ENCODE assay signal across 10 mouse cellular contexts in the genomic region with DNA sequence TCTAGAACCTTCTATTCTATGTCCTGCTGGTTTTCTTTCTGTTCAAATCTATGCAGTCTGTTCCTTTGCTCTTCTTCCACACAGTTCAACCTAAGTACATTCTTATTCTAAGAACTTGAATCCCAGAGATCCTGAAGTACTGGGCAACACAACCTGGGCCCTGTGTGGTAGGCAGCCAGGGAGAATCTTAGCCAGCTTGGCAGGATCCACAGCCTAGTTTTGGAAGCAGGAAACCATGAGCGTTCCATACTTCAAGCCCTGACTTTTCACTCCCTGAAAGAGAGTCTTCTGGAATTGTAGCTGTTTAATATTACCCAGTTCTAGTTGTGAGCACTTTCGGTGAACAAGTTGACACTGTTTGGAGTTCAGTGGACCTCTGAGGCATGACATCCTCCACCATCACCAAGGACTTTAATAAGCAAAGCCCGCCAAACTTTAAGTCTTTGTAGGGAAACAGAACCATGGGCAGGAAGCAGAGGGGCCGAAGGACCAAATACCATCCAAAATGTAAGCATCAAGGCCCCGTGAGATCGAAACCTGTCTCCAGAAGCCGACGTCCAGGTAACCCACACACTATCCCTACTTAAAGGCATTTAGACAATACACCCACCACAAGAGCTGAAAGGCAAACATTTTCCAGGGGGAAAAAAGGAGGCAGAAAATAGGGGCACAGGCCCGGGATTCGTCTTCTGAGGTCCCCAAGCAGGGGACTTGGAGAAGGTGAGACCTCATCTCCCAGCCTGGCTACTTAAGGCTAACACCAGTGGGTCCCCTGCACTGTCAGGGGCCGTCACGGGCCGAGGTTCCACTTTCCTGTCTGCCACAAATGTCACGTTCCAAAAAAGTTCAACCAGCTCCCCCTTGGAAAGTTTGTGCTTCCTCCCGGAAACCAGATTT. TPM values are rescaled to one million over a fixed set of nuclear protein-coding genes. Genes with fewer than 3 reads are reported as not detected.
DNase-seq lines count a peak whose midpoint lies in the region; ATAC-seq lines count a peak whose summit lies in the region.
"Had no signal": no experiment of that assay in that cellular context is flagged by ENCODE, and none has a peak within 500 bp of the region (broad histone marks: within the 10 kb centered on the region; RNA-seq: fewer than 3 reads in every experiment).

No protein-coding gene starts in this region.

- no peaks in the 10 kb centered on the region for H3K36me3 ChIP-seq in hindbrain, embryonic 15.5 days

- 10% methylated on average over 15 of the region's 15 CpGs for WGBS in hindbrain, embryonic 15.5 days

- peak overlapping the region; percentile 65 for H3K4me3 ChIP-seq in hindbrain, embryonic 15.5 days

- no peaks in the 10 kb centered on the region for H3K9me3 ChIP-seq in hindbrain, embryonic 15.5 days

- H3K27me3 ChIP-seq in hindbrain, embryonic 15.5 days: no peaks in the 10 kb centered on the region
- H3K27me3 ChIP-seq: CH12.LX had no signal

- H3K4me1 ChIP-seq in hindbrain, embryonic 15.5 days (replicated peaks): peaks cover 47% of the 10 kb centered on the region

- peak overlapping the region; percentile 80 for H3K9ac ChIP-seq in hindbrain, embryonic 15.5 days

- peak; percentile 58 for DNase-seq in gastrocnemius, adult 18-20 months (ENCODE audit: low spot score)
- no peak for DNase-seq in gastrocnemius, postnatal 25 days
- DNase-seq in embryo, embryonic 10.5 days (ENCODE audit: low spot score): peak; percentile 59
- peak; percentile 50 for DNase-seq in lung, postnatal 25 days (ENCODE audit: low spot score)
- no peak for DNase-seq in frontal cortex, postnatal 14 days (ENCODE audit: low spot score in 2 of 2)
- DNase-seq in layer of hippocampus, adult 9-10 months (ENCODE audit: low spot score): no peak
- no peak for DNase-seq in thymus, postnatal 0 days (ENCODE audit: low spot score)

- H3K4me2 ChIP-seq in hindbrain, embryonic 15.5 days: peak overlapping the region; percentile 84

- no peak for ATAC-seq in hindbrain, embryonic 15.5 days (ENCODE audit: low FRiP score, low read depth)

- peak overlapping the region; percentile 74 for H3K27ac ChIP-seq in hindbrain, embryonic 15.5 days (replicated peaks)

RNA-seq across cellular contexts. Expression of a gene that starts 31.3 kb away (rescaled TPM):
- 100 to 1,000 TPM; 330 to 339 TPM for total RNA-seq in gastrocnemius, adult 18-20 months (2021)
- 100 to 1,000 TPM; 221 to 341 TPM for total RNA-seq in gastrocnemius, postnatal 25 days (2021)
- polyA plus RNA-seq in hindbrain, embryonic 15.5 days (2015; fragmentation: Nextera tagmentation; extraction: Ambion mirVana): 8.1 and 8.4 TPM in 2 replicates
- polyA plus RNA-seq in thymus, postnatal 0 days (2015; fragmentation: Nextera tagmentation; extraction: Ambion mirVana): 6.6 and 7.9 TPM in 2 replicates
- total RNA-seq: hematopoietic stem cell, adult 5-6 weeks had no signal

Comparison
In these comparisons a context has a peak if more than half of its experiments do, and no peak if none do; other contexts are left out.
1. DNase-seq: peak in gastrocnemius, adult 18-20 months (single experiment), embryo, embryonic 10.5 days (single experiment) and lung, postnatal 25 days (single experiment); none in gastrocnemius, postnatal 25 days (single experiment), frontal cortex, postnatal 14 days (0 of 2), layer of hippocampus, adult 9-10 months (single experiment) and thymus, postnatal 0 days (single experiment).